Mouse (Mus musculus): ENCODE results near the gene Vmn2r78.
"Not testable (repeated sequence)": the region's sequence is repeated elsewhere in the genome, so short reads cannot be mapped to it uniquely, and the experiment has no call there.

The Vmn2r78 gene

GRCm38 (mm10) chr7:86914794-86915193 is at the start of gene Vmn2r78:
Gene Vmn2r78 (plus strand): TSS chr7:86915094.
- not testable (repeated sequence) for DNase-seq (ENCODE audit: low spot score in 2 of 2)

DNA sequence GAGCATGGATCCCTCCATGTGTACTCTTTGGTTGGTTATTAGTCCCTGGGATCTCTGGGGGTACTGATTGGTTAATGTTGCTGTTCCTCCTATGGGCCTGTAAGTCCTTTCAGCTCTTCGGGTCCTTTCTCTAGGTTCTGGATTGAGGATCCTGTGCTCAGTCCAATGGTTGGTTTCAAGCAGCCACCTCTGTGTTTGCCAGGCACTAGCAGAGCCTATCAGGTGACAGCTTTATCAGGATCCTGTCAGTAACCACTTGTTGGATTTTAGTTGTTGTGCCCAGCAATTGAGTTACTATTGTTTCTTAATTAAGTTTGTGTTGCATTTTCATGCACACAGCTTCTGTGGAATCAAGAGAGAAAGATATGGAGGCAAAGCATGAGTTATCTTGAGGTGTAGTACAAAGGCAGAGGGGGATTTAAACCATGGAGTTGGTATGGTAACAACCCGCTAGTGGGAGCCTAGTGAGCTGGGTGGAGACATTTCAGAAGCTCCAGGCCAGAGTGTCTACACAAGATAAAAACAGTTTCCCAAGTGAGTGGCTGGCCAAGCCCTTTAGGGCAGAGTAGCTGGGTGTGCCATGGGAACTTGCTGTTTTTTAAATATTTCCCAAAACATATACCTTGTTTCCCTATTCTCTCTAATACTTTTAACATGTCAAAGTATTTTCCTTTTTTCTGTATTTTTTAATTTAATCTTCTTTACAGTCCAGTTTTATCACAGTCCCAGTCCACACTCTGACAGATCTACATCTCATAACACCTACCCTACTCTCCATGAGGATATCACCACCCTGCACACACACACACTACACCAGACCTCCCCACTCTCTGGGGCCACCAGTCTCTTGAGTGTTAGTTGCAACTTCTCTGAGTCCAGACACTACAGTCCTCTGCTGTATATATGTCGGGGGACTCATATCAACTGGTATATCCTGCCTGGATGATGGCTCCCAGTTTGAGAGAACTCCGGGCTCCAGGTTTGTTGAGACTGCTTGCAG is 25.1 kb upstream of the Vmn2r78 start:
- DNase-seq (ENCODE audit: low spot score in 2 of 2), result no peak

DNA sequence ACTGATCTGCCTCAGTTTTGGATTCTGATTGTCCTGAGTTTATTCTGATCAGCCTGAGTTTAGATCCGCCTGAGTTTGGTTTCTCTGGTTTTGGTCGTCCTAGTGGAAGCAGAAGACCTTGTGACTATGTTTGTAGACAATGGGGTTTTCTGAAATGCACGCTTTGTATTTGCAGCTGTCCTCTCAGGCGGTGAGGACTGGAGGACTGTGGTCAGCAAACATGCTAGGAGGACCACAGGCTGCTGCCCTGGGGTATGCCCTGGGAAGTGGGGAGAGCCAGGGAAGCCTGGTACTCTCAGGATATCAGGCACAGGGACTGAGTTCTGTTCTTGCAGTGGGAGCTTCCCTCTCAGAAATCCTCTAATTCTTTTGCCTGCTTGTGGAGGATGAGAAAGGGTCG is 22.4 kb downstream of the Vmn2r78 start:
- DNase-seq (ENCODE audit: low spot score in 2 of 2), result no peak

- no peak for DNase-seq (ENCODE audit: low spot score in 2 of 2)
These were observed 79.8 kb downstream of the Vmn2r78 start for GRCm38 (mm10) chr7:86994700-86995099.

GRCm38 (mm10) chr7:86995815-86996214 is 80.9 kb downstream of the Vmn2r78 start, which contains the start of gene Vmn2r79:
Gene Vmn2r79 (plus strand): TSS chr7:86996115.
- DNase-seq (ENCODE audit: low spot score in 2 of 2), result not testable (repeated sequence)

Data from urinary bladder, postnatal 36 days (tissue).